Mouse (Mus musculus) cerebellum, adult 2 months (tissue): Measurements from ENCODE around the gene N4bp1. TPM values are rescaled to one million over a fixed set of nuclear protein-coding genes. Genes with fewer than 3 reads are reported as not detected.
A peak's percentile ranks its signal among the peaks of the same experiment; 100 is the strongest.

Source experiments
- DNase-seq, 2 experiments: peaks; one replicate each; pipeline ENCODE4 v3.0.0; 2021
- H3K27ac ChIP-seq: fragments of 200-500 bp; 2 replicates; pipeline ENCODE4 v1.5.1; 2012; ENCODE audit warnings: low read length, control low read depth, inconsistent platforms; ENCODE audit not compliant: insufficient read depth
- H3K27me3 ChIP-seq: fragments of 200-500 bp; 2 replicates; pipeline ENCODE4 v1.6.1; 2012; ENCODE audit warnings: inconsistent platforms, mild to moderate bottlenecking, low read length, moderate library complexity; ENCODE audit not compliant: control insufficient read depth, insufficient read depth
- H3K4me1 ChIP-seq: fragments of 200-500 bp; 2 replicates; pipeline ENCODE4 v1.6.1; 2011; ENCODE audit warnings: low read length; ENCODE audit not compliant: control insufficient read depth, insufficient read depth
- H3K4me3 ChIP-seq: fragments of 200-500 bp; replicated peaks from 2 replicates; pipeline ENCODE3; 2011; ENCODE audit warnings: mild to moderate bottlenecking, low read depth, low read length, control low read depth; ENCODE audit not compliant: insufficient read depth
- CTCF ChIP-seq: fragments of 200-500 bp; IDR thresholded peaks from 2 replicates; pipeline ENCODE4 v1.5.1; 2011; ENCODE audit warnings: low read depth, mild to moderate bottlenecking, control low read depth, low read length, moderate library complexity, borderline replicate concordance; ENCODE audit not compliant: insufficient read depth
- POLR2A ChIP-seq: fragments of 200-500 bp; IDR thresholded peaks from 2 replicates; pipeline ENCODE4 v1.6.1; 2011; ENCODE audit warnings: low read length, control low read depth, borderline replicate concordance; ENCODE audit not compliant: insufficient read depth
- WGBS: fragments of 180-500 bp; shearing (Covaris S2); methylation state at CpG from one replicate; pipeline ENCODE4 v1.1.7; 2018; 5-methylcytosine and 5-hydroxymethylcytosine counted together
- polyA plus RNA-seq: library from polyadenylated mRNA; depleted of rRNA; stranded (reverse); fragments of >200 nt; gene quantifications from 2 replicates; pipeline ENCODE4 v1.2.3, GENCODE M21; 2012; rRNA removed

N4bp1 gene
- 20.2 and 20.5 TPM in 2 replicates for polyA plus RNA-seq

GRCm38 (mm10) chr8:86884489-86885463 lies at the start of gene N4bp1:
TSS of gene N4bp1 (minus strand) at chr8:86885258.
- Histone ChIP-seq H3K4me1 (peaks cover 20% of the 10 kb centered on the region), H3K27ac (peak within 1 kb of the TSS; percentile 90), H3K4me3 (peak within 1 kb of the TSS; percentile 67), H3K27me3 (no peaks in the 10 kb centered on the region)
- under 1% methylated on average over 116 of the region's 119 CpGs for WGBS
- TF ChIP-seq POLR2A (peak; percentile 30; the same call in 1 of the 2 replicates), CTCF (no peak)
- peak; percentile 95 to 96 for DNase-seq

GRCm38 (mm10) chr8:86934841-86935240 lies 49.8 kb upstream of the N4bp1 start:
- 84% methylated on average over 5 of the region's 5 CpGs for WGBS
- no peaks in the 10 kb centered on the region for H3K27me3 ChIP-seq
- no peak for DNase-seq
- no peak overlapping the region for H3K27ac ChIP-seq
- no peak overlapping the region for H3K4me3 ChIP-seq
- TF ChIP-seq CTCF (0 out of 2 replicates have a peak, but pooled peaks have one; percentile 5), POLR2A (no peak)
- no peaks in the 10 kb centered on the region for H3K4me1 ChIP-seq

- no peak for DNase-seq
- WGBS, result 74% methylated on average over 13 of the region's 13 CpGs
- no peaks in the 10 kb centered on the region for H3K27me3 ChIP-seq
- TF ChIP-seq CTCF (no peak), POLR2A (no peak)
- H3K4me3 ChIP-seq, result no peak overlapping the region
- H3K27ac ChIP-seq, result no peak overlapping the region
- H3K4me1 ChIP-seq, result no peaks in the 10 kb centered on the region
These were observed 49.3 kb upstream of the N4bp1 start for GRCm38 (mm10) chr8:86934393-86934792.

DNA sequence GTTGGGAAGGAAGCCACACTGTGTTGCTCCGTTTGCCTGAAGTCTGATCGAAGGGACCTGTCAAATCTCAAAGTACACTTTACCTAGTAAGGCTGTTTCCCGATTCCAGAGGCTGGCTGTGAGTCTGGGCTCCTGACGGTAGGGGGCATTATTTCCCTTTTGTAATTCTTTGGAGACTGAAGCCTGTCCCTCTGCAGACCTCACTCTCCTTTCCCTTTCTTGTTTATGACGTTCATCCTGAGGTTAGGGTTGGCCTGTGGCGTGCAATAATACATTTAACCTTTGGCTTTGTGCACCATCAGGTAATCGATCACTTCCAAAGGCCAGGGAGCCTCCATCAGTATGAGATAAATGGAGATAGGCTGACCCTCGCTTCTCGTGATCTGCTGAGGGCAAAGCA lies 48.8 kb upstream of the N4bp1 start:
- H3K27ac ChIP-seq, result no peak overlapping the region
- TF ChIP-seq POLR2A (no peak), CTCF (peak; percentile 80)
- DNase-seq, result peak; percentile 80 to 84
- WGBS, result 21% methylated on average over 9 of the region's 9 CpGs
- H3K4me3 ChIP-seq, result no peak overlapping the region
- no peaks in the 10 kb centered on the region for H3K4me1 ChIP-seq
- H3K27me3 ChIP-seq, result no peaks in the 10 kb centered on the region

DNA sequence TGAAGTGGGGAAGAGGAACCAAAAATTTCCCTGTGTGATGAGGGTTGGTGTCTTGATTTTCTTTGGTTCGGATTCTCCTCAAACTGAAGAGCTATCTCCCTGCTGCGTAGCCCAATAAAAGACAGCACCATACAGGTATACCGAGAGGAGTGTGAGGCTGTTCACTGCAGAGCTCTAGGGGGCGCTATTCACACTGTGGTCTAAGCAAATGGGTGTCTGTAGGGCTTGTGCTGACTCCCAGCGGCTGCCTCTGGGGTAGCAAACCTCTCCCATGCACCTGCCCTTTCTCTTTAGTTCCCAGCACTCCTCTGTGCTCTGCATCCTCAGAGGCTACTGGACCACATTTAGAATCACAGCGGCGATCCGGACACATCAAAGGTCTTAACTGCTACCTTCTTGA lies 41.2 kb upstream of the N4bp1 start:
- Histone ChIP-seq H3K4me1 (peaks cover 7% of the 10 kb centered on the region), H3K27ac (no peak overlapping the region), H3K27me3 (no peaks in the 10 kb centered on the region), H3K4me3 (no peak overlapping the region)
- peak in 1 of 2 experiments; percentile 20 for DNase-seq
- WGBS, result 65% methylated on average over 8 of the region's 8 CpGs
- no peak for TF ChIP-seq POLR2A
- 0 out of 2 replicates have a peak, but pooled peaks have one; percentile 1 for TF ChIP-seq CTCF

GRCm38 (mm10) chr8:86923219-86923835 lies 38.3 kb upstream of the N4bp1 start:
- Histone ChIP-seq H3K4me1 (peaks cover 7% of the 10 kb centered on the region), H3K27ac (no peak overlapping the region), H3K4me3 (no peak overlapping the region), H3K27me3 (no peaks in the 10 kb centered on the region)
- 20% methylated on average over 5 of the region's 5 CpGs for WGBS
- peak; percentile 59 to 76 for DNase-seq
- TF ChIP-seq CTCF (no peak), POLR2A (no peak)

- no peaks in the 10 kb centered on the region for H3K27me3 ChIP-seq
- no peak for TF ChIP-seq POLR2A
- TF ChIP-seq CTCF, result no peak
- DNase-seq, result no peak
- H3K27ac ChIP-seq, result no peak overlapping the region
- H3K4me1 ChIP-seq, result peaks cover 7% of the 10 kb centered on the region
- no peak overlapping the region for H3K4me3 ChIP-seq
- 92% methylated on average over 1 of the region's 1 CpGs for WGBS
These were observed 37.6 kb upstream of the N4bp1 start for GRCm38 (mm10) chr8:86922673-86923072.
